Mouse (Mus musculus) spleen, adult 2 months (tissue): ENCODE data around the gene Sp9. TPM values are rescaled to one million over a fixed set of nuclear protein-coding genes. Genes with fewer than 3 reads are reported as not detected.

Source experiments
- DNase-seq, 2 experiments: peaks; one replicate each; pipeline versions ENCODE4 v3.0.0 to v3.0.0-alpha.2; 2012 to 2021; ENCODE audit warnings: low spot score in 2 of 2, low read depth in 1 of 2
- H3K27ac ChIP-seq: fragments of 200-500 bp; 2 replicates; pipeline ENCODE4 v1.5.1; 2012; ENCODE audit warnings: low read length, inconsistent platforms; ENCODE audit not compliant: insufficient read depth
- H3K27me3 ChIP-seq: fragments of 200-500 bp; 2 replicates; pipeline ENCODE4 v1.6.1; 2012; ENCODE audit warnings: mild to moderate bottlenecking, moderate library complexity, low read length, inconsistent platforms; ENCODE audit not compliant: control insufficient read depth, insufficient read depth
- H3K36me3 ChIP-seq: fragments of 200-500 bp; 2 replicates; pipeline ENCODE4 v1.6.1; 2012; ENCODE audit warnings: mild to moderate bottlenecking, low read length, inconsistent platforms; ENCODE audit not compliant: control insufficient read depth, insufficient read depth
- H3K4me1 ChIP-seq: fragments of 200-500 bp; 2 replicates; pipeline ENCODE4 v1.6.1; 2011; ENCODE audit warnings: inconsistent platforms; ENCODE audit not compliant: control insufficient read depth, insufficient read depth, insufficient read length
- H3K4me3 ChIP-seq: fragments of 200-500 bp; 2 replicates; pipeline ENCODE4 v1.5.1; 2011; ENCODE audit warnings: mild to moderate bottlenecking, inconsistent platforms; ENCODE audit not compliant: insufficient read depth, insufficient read length; ENCODE audit errors: extremely low read depth
- CTCF ChIP-seq: fragments of 200-500 bp; IDR thresholded peaks from 2 replicates; pipeline ENCODE4 v1.5.1; 2011; ENCODE audit warnings: mild to moderate bottlenecking, inconsistent platforms; ENCODE audit not compliant: insufficient read depth, insufficient read length, insufficient replicate concordance; ENCODE audit errors: extremely low read depth
- POLR2A ChIP-seq: fragments of 200-500 bp; IDR thresholded peaks from 2 replicates; pipeline ENCODE4 v1.6.1; 2011; ENCODE audit warnings: low read depth, low read length, inconsistent platforms
- WGBS: fragments of 180-500 bp; shearing (Covaris S2); methylation state at CpG from one replicate; pipeline ENCODE4 v1.1.7; 2018; 5-methylcytosine and 5-hydroxymethylcytosine counted together
- polyA plus RNA-seq: library from polyadenylated mRNA; depleted of rRNA; stranded (reverse); fragments of >200 nt; gene quantifications from 2 replicates; pipeline ENCODE4 v1.2.3, GENCODE M21; 2012

Sp9 gene
- polyA plus RNA-seq, 1 experiment: not detected

DNA sequence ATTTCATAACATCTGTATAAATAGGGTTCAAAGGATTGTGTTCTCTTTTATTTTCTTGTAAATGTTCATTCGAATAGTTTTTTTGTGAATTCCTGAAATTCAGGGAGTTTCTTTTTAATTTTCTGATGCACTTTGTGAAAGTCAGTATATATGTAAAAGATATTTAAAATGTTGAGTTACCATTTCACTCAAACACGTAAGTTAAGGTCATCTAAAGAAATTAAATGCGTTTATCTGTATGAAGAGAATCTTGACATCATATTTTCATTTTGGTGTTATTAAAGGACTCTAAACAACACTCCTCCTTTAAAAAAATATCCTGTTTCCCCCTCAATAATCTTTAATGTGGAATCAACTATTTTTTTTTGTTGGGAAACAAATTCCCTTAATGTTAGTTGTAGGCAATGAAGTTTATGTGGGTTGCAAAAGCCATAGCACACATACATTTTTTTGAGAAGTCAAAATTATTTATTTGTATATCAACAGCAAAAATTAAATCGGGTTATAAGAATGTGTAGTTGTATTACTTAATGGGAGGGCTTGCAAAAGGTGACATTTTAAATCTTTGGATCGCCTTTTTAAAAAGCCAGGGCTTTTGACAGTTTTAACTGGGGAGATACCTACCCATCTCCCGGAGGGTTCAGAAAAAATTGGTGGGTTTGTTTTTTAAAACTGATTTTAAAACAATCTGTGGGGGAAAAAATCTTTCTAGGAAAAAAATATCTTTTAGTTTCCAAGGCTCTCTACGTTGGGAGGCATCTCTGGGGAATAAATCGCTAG is 3.7 kb downstream of the Sp9 start:
- WGBS: 20% methylated on average over 8 of the region's 8 CpGs
- no peak overlapping the region for H3K4me3 ChIP-seq
- H3K27ac ChIP-seq: no peak overlapping the region
- peaks cover 37% of the 10 kb centered on the region for H3K4me1 ChIP-seq
- H3K36me3 ChIP-seq: no peaks in the 10 kb centered on the region
- H3K27me3 ChIP-seq: peaks cover 63% of the 10 kb centered on the region
- TF ChIP-seq POLR2A: no peak
- no peak for TF ChIP-seq CTCF
- DNase-seq: no peak

DNA sequence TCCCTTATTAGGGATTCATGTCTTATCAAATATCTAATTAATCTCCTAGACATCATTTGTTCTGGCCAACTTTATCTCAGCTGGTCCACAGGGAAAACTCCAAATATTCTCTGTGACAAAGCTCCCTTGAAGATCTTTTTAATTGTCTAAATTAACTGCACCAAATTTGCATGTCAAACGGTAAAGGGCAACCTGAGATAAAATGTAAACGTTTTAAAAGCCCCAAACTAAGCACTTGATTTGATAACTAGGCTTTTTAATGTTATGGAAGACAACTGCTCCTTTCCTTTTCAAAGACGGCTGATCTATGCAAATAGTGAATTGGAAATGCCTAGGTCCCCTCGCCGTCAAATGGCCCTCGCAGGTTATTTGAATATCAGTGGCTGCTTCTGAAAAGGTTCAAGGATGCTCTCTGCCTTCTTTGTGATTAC is 4.4 kb downstream of the Sp9 start:
- Histone ChIP-seq H3K4me3 (no peak overlapping the region), H3K27me3 (peaks cover 61% of the 10 kb centered on the region), H3K27ac (no peak overlapping the region), H3K4me1 (peaks cover 43% of the 10 kb centered on the region), H3K36me3 (no peaks in the 10 kb centered on the region)
- DNase-seq: no peak
- WGBS: 4% methylated on average over 6 of the region's 6 CpGs
- TF ChIP-seq POLR2A: no peak
- no peak for TF ChIP-seq CTCF

DNA sequence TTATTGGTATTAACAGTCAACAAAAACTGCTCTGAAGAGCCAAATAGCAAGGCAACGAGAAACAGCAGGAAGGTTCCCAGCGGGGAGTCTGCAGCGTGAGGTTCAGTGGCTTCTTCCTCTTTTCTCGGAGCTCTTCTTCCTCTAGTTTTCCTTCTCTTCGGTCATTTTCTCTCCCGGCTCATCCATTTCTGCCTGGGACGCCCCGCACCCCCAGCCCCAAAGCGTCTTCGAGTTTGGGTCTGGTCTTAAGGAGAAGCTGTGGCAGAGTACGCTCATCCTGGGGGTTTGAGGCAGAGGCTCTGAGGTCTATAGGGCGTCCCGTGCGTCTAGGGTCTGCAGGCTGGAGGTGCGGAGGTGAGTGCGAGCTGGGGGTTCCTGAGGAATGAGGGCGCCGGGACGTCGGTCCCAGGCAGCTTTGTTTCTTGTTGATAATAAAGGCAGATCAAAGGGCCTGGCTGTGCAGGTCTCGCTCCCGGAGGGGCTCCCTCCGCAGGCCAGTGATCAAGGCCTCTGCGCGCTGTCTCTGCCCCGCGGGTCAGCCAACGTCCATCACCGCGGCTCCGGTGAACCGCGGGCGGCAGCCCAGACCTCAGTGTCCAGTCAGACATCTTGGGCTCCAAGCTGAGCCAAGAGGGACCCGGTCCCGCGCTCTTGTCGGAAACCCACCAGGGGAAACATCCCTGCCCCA is 5.4 kb downstream of the Sp9 start:
- 3% methylated on average over 38 of the region's 38 CpGs for WGBS
- H3K36me3 ChIP-seq: no peaks in the 10 kb centered on the region
- no peak for TF ChIP-seq POLR2A
- TF ChIP-seq CTCF: no peak
- DNase-seq: no peak
- peaks cover 40% of the 10 kb centered on the region for H3K4me1 ChIP-seq
- peaks cover 53% of the 10 kb centered on the region for H3K27me3 ChIP-seq
- no peak overlapping the region for H3K4me3 ChIP-seq
- no peak overlapping the region for H3K27ac ChIP-seq

DNA sequence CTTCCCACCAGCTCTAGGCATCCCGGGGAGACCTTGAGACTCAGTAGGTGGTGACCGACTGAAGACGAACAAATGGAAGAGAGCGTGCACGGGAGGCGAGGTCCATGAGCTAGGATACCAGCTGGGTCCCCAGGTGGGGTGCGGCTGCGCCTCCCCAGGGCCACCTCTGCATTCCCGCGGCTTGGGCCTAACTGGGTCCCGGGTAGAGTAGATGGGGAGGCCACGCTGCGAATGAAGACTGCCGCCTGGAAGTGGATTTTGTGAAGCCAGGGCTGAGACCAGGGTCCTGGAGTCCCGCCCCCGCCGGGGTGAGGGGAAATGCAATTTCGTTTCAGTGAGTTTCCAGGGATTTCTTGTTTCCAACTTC is 6.0 kb downstream of the Sp9 start:
- Histone ChIP-seq H3K4me3 (no peak overlapping the region), H3K27me3 (peaks cover 52% of the 10 kb centered on the region), H3K27ac (no peak overlapping the region), H3K4me1 (peaks cover 40% of the 10 kb centered on the region), H3K36me3 (no peaks in the 10 kb centered on the region)
- WGBS: 9% methylated on average over 18 of the region's 18 CpGs
- no peak for TF ChIP-seq CTCF
- TF ChIP-seq POLR2A: no peak
- DNase-seq: no peak

DNA sequence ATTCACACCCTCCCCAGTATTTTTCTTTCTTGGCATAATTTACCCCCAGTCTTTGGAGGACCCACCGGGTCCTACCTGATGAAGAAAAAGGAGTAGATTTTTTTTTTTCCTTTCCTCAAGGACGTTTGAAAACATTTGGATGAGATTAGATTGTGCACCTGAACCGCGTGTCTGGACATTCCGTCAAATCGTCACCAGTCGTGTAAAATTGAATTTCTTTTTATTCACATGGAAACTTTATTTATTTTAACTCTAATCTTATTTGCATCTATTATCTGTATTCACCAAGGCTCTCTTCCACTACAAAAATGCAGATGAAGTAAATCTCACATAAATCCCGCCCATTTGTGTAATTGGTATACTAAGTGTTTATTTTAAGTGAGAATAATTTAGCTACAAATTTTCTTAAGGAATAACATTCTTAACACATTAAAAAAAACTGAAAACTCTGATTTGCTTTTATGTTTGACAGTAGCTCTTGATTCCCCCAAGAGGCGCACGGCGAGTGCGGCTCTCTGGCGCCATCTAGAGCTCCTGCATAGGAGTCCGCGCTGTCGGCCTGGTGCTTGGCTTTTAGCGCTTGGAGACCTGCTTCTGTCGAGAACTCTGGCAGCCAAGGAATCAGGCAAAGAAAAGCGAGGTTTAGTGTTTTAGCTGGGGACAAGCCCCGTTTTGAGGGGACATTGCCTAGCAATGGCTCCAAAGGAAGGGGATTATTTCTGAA is 6.6 kb downstream of the Sp9 start:
- peaks cover 47% of the 10 kb centered on the region for H3K27me3 ChIP-seq
- H3K4me1 ChIP-seq: peaks cover 34% of the 10 kb centered on the region
- TF ChIP-seq CTCF: peak; percentile 99
- TF ChIP-seq POLR2A: no peak
- no peak overlapping the region for H3K27ac ChIP-seq
- DNase-seq: peak; percentile 79 to 85
- H3K4me3 ChIP-seq: no peak overlapping the region
- WGBS: 3% methylated on average over 20 of the region's 20 CpGs
- H3K36me3 ChIP-seq: no peaks in the 10 kb centered on the region

DNA sequence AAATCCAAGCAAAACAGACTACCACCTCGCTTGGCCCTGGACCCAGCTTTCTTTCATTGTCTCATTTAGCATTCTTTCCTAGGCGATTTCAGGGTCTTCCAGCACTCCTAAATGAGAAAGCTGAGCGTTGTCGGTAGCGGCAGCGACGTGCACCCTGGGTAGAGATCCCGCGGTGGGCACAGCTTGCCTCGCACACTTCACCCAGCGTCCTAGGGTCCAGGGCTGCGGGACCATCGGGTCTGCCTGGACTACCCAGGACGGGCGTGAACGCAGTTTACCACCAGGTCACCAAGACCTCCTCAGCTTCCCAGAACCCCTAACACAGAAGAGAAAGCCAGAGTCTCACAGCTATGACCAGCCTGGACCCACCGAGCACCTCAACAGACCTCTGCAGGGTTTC is 7.1 kb downstream of the Sp9 start:
- 6% methylated on average over 17 of the region's 17 CpGs for WGBS
- H3K4me3 ChIP-seq: no peak overlapping the region
- peaks cover 28% of the 10 kb centered on the region for H3K4me1 ChIP-seq
- no peak for DNase-seq
- H3K27ac ChIP-seq: no peak overlapping the region
- H3K27me3 ChIP-seq: peaks cover 41% of the 10 kb centered on the region
- no peak for TF ChIP-seq POLR2A
- TF ChIP-seq CTCF: no peak
- H3K36me3 ChIP-seq: no peaks in the 10 kb centered on the region
